Mouse (Mus musculus) 3T3-L1 (cell line): ENCODE results near the gene Ttc25.

Source experiments
- DNase-seq: peaks from one replicate; pipeline ENCODE4 v3.0.0-alpha.2; 2015; ENCODE audit warnings: low read depth, low spot score

Gene Ttc25

DNA sequence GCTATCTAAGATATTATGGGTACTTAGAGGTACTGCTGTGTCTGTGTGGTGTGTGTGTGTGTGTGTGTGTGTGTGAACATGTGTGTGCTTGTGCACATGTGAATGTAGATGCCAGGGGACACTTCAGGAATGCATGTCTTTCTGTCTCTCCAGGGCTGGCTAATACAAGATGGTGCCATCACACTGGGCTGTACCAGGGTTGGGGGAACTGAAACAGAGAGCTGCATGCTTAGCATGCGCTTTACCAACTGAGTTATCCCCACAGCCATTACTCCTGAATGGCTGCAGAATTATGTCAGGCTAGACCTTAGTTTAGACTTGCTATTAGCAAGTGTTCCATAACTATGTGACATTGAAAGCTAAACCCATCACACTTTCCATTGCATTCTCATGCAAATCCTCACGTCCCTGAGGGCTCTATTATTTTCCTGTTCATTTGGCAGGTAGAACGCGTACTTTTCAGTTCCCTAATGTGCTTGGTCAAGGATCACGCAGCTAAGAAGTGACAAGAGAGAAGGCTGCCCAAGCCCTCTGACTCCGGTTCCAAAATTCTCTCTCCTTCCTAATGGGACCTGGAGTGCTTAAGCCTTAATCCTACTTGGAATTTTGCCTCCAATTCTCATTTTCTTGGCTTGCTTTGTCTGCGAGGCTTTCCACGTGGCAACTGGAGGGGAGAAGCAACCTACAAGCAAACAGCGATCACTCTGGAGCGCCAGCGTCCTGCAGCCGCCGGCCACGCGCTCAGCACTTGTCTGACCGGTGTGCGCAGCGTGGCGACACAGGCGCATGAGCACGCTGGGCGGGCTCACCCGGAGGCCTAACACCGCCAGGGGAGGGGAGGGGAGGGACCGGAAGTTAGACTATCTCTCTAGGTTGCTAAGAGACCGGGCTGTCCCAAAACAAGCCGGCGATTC lies at the start of gene Ttc25:
Gene Ttc25, plus strand, starts transcription at position 776 of the 914 bp plus-strand sequence.
- DNase-seq: peak; percentile 95

GRCm38 (mm10) chr11:100500241-100500640 lies 45.2 kb upstream of the Ttc25 start:
- no peak for DNase-seq

DNA sequence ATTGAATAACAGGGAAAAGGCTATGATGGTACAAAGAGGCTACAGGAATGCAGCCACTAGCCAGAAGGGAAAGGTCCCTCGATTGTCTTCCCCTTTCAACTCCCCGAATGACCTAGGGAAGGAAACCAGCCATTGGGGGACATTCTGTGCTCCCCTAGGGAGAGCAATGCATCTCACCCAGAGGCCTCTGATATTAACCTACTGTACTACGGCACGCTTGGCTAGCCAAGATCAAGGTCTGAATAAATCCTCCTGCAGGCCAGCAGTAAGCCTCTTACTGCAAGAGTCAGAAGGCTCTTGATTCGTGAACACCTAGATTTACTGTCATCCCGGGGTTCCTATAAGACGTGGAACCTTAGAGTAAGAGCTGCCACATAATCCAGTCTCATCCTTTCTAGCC lies 44.8 kb upstream of the Ttc25 start:
- DNase-seq: no peak

- no peak for DNase-seq
Observed at GRCm38 (mm10) chr11:100501321-100501720, 44.1 kb upstream of the Ttc25 start.

DNA sequence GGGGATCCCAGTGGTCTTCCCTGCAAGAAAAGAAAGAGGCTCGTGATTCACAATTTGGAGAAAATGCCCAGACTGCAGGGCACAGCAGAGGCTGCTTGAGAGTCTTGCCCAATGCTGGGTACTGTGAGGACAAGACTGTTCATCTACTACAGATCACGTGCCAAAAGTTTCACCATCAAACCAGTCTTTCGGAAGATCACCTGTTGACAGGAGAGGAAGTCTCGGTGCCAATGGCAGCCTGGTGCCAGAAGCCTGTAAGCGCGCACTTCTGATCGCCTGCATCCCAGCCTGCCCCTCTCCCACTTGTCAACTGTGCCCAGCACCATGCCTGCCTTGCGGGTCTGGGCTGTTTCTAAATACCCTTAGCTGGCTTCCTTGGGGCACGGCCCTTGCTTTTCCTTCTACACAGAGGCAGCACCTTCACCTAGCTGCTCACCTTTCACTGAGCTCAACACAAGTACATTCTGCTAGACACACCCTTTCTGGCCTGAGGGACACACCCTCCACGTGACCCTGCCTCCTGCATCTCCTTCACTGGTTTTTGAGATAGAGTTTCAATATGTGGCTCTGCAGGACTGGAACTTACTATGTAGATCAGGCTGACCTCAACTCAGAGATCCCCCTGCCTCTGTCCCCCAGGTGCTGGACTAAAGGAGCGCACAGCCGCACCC lies 40.3 kb upstream of the Ttc25 start:
- no peak for DNase-seq

- no peak for DNase-seq
Observed at GRCm38 (mm10) chr11:100505997-100506396, 39.4 kb upstream of the Ttc25 start.

GRCm38 (mm10) chr11:100510556-100510955 lies 34.9 kb upstream of the Ttc25 start:
- DNase-seq: peak; percentile 19

DNA sequence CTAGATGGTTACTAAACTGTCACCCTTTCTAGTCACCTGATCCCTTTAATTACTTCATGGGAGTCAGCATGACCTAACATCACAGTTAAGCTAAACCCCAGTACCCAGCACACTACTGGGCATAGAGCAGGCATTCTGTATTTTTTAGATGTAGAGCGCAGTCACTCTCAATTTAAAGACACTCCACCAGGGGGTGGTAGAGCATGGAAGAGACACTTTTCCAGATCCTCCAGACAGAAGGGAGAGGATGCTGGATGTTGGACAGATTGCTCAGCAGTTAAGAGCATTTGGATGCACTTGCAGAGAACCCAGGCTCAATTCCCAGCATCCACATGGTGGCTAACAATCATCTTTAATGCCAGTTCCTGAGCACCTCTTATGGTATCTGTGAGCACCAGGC lies 33.0 kb upstream of the Ttc25 start:
- DNase-seq: peak; percentile 75

DNA sequence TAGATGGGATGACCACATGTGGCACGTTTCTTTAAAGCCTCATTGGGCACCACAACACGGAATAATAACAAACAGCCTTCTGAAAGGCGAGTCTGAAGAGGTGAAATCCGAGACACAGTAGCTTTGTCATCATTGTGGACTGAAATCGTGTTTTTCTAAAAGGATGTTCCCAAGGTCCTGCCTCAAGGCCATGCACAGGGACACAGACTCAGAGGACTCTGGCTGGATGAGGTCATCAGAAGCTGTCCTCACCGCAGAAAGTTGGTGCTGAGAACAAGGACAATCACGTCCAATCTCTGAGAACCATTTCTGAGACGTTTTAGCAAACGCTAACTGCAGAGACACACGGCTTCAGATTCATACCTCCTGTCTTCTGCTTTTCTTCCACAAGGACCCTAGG lies 31.7 kb upstream of the Ttc25 start:
- no peak for DNase-seq

DNA sequence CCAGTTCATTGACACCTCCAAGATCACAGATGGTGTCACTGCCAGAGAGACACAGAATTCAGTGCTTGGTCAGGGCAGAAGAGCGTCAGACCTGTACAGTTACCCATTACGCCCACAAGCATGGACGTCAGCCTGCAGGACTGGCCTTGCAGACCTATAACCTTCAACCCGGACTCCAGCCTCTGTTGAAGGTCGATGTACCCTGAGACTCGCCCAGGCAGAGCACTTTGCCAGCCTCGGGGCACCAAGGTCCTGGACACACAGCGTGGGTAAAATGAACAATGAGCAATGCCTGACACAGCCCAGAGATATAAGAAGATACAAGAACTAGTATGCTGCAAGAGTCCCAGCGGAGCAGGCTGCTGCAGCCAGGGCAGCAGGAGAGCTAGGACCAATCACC lies 30.3 kb upstream of the Ttc25 start:
- DNase-seq: no peak

GRCm38 (mm10) chr11:100515789-100516188 lies 29.6 kb upstream of the Ttc25 start:
- no peak for DNase-seq

DNA sequence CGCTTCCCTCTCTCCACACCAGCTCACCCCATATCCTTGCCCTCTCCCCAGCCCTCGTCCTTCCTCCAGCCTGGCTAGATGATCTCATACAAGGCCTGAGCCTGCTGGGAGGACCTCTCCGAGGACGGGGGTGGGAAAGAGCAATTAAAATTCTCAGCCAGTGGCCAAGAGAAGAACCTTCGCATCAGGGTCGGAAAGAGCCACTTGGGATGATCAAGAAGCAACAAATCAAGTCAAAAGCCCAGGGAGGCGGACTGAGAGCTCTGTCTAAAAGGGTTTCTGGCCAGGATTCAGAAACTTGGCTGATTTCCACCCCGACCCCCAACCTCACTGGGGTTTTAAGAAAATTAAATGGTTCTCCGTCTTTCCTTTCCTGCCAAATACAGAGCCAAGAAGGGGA lies 29.1 kb upstream of the Ttc25 start:
- no peak for DNase-seq

GRCm38 (mm10) chr11:100518188-100518591 lies 27.2 kb upstream of the Ttc25 start:
- no peak for DNase-seq

GRCm38 (mm10) chr11:100519188-100519587 lies 26.2 kb upstream of the Ttc25 start:
- no peak for DNase-seq

GRCm38 (mm10) chr11:100520838-100521237 lies 24.6 kb upstream of the Ttc25 start:
- peak; percentile 25 for DNase-seq

DNA sequence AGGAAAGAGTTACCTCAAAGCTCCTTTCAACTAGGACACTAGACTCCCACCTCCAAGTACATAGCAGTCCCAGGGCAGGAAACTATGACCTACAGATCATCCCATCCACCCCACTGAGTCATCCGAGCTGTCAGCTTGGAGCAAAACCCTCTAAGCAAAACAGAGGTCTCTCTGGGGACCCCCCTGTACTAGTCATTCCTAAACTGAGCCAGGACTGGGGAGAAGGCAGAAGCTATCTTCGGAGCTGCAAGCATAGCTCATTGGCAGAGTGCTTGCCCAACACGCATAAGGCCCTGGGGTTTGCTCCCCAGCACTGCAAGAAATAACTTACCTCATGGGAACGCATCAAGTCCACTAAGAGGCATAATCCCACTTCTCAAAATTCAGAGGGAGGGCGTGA lies 21.0 kb upstream of the Ttc25 start:
- DNase-seq: peak; percentile 84

GRCm38 (mm10) chr11:100524987-100525630 lies 20.3 kb upstream of the Ttc25 start:
- DNase-seq: peak; percentile 47

DNA sequence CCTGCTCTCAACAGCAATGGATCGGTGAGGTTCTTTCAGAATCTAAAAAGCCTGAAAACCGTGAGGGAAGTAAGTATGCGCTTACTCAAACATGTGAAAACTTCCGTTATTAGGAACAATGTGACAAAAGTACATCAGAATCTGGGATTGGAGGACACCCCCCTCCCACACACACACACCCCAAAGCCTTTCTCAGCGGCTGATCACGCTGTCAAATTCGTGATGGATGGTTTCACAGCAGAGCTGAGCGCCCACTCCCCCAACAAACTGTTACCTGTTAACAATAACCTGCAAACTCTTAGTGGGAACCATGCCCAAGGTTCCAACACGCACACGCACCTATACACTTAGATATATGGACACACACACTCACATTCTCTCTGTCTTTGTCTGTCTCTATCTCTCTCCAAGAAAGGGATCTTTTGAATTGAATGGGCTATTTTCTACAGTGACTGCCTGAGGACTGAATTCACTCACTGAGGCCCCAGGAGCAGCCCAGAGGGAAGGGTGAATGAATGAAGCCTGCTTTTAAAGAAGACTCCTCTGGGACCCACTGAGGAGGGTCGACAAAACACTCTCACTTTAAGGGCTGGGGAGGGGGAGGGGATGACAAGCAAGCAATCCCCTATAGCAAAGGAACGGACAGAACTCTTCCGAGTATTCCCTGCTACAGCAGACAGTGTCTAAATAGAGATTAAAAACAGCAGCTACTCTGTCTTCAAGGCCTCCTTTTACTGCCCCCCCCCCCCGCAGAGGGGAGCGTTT lies 19.2 kb upstream of the Ttc25 start:
- peak; percentile 11 for DNase-seq

GRCm38 (mm10) chr11:100527066-100527457 lies 18.3 kb upstream of the Ttc25 start:
- peak; percentile 61 for DNase-seq

DNA sequence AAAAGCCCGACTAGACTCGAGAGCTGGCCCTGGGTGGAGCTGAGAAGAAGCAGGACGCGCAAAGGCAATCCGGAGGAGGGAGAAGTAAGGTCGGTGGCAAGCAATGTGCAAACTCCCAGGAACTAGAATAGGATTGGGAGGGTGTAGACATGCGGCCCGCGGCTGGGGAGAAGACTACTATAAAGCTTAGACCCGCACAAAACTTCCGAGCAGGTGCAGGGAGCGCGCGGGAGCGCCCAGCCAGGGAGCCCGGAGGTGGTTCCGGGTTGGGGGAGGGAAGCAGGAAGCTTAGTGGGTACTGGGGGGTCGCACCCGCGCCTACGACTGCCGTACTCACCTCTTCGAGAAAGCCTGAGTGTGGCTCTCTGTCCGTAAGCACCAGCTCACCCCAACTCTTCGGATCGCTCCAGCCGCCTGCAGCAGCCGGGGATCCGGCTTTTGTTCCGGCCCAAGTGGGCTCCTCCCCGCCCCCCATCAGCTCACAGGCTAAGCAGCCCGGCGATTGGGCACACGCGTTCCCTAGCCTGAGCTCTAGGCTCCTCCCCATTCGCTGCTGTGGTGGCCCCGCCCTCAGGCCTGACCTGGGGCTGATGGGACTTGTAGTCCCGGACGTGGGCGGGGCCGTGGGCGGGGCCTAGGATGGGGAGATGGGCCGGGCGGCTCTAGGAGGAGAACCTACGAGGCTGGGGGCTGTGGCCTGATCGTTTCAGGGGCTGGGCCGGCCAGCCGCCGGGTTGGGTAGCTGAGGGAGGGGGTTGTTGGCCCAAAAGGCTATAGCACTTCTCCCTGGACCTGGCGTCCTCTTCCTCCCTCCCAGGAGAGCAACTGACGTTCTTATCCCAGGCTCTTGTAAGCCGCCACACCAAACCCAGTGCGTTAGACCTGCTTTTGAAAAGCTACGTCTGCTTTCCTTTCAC lies 17.7 kb upstream of the Ttc25 start, which contains the start of gene Acly:
Gene Acly, minus strand, starts transcription at position 543 of the 917 bp plus-strand sequence.
- peak; percentile 99 for DNase-seq
